Mouse (Mus musculus): ENCODE measurements around the gene Plk5.
A peak's percentile ranks its signal among the peaks of the same experiment; 100 is the strongest.

Plk5 gene

GRCm38 (mm10) chr10:80357994-80358639 is 1.9 kb downstream of the Plk5 start:
- DNase-seq: peak; percentile 48

- no peak for DNase-seq
These were observed 7.5 kb downstream of the Plk5 start for GRCm38 (mm10) chr10:80363734-80364133.

- DNase-seq: no peak
These were observed 9.5 kb downstream of the Plk5 start for GRCm38 (mm10) chr10:80365736-80366135.

- DNase-seq: no peak
These were observed 11.7 kb downstream of the Plk5 start for GRCm38 (mm10) chr10:80367954-80368353.

GRCm38 (mm10) chr10:80368392-80368791 is 12.1 kb downstream of the Plk5 start:
- no peak for DNase-seq

GRCm38 (mm10) chr10:80369995-80370747 is 13.9 kb downstream of the Plk5 start:
- no peak for DNase-seq

GRCm38 (mm10) chr10:80371411-80371966 is 15.2 kb downstream of the Plk5 start:
- DNase-seq: peak; percentile 80

- DNase-seq: no peak
These were observed 15.7 kb downstream of the Plk5 start for GRCm38 (mm10) chr10:80371983-80372382.

- no peak for DNase-seq
These were observed 16.4 kb downstream of the Plk5 start for GRCm38 (mm10) chr10:80372706-80373105.

GRCm38 (mm10) chr10:80374063-80374462 is 17.8 kb downstream of the Plk5 start:
- DNase-seq: peak; percentile 90

- DNase-seq: peak; percentile 97
These were observed 19.9 kb downstream of the Plk5 start for GRCm38 (mm10) chr10:80376160-80376559.

- DNase-seq: peak; percentile 48
These were observed 21.5 kb downstream of the Plk5 start for GRCm38 (mm10) chr10:80377716-80378115.

GRCm38 (mm10) chr10:80382641-80383365 is 26.5 kb downstream of the Plk5 start:
- no peak for DNase-seq

- DNase-seq: peak; percentile 55
These were observed 27.2 kb downstream of the Plk5 start for GRCm38 (mm10) chr10:80383431-80383830.

GRCm38 (mm10) chr10:80384115-80384639 is 27.9 kb downstream of the Plk5 start:
- DNase-seq: no peak

GRCm38 (mm10) chr10:80384709-80385108 is 28.4 kb downstream of the Plk5 start:
- no peak for DNase-seq

GRCm38 (mm10) chr10:80385310-80385709 is 29.1 kb downstream of the Plk5 start:
- DNase-seq: no peak

GRCm38 (mm10) chr10:80385811-80386734 is 29.8 kb downstream of the Plk5 start:
- DNase-seq: peak; percentile 76

GRCm38 (mm10) chr10:80386735-80387471 is 30.6 kb downstream of the Plk5 start:
- DNase-seq: peak; percentile 51

GRCm38 (mm10) chr10:80387522-80387959 is 31.3 kb downstream of the Plk5 start, which contains the start of gene Mex3d:
TSS of gene Mex3d (minus strand) at chr10:80387659.
- peak; percentile 85 for DNase-seq

GRCm38 (mm10) chr10:80388731-80389130 is 32.5 kb downstream of the Plk5 start:
- no peak for DNase-seq
